Mouse (Mus musculus) stomach, postnatal 0 days (tissue): ENCODE data around the gene Baiap2l2. TPM values are rescaled to one million over a fixed set of nuclear protein-coding genes. Genes with fewer than 3 reads are reported as not detected.

Experiments used
- ATAC-seq: fragments of 200-750 bp; cut with Nextera tagmentation; 2 replicates; pipeline ENCODE4 v1.8.0; 2017; ENCODE audit not compliant: low FRiP score, low TSS enrichment
- DNase-seq: peaks from one replicate; pipeline ENCODE4 v3.0.0-alpha.2; 2016; ENCODE audit warnings: low spot score
- H3K27ac ChIP-seq: fragments of 300-500 bp; sonication (generic); replicated peaks from 2 replicates; pipeline ENCODE4 v1.5.1; 2014; ENCODE audit warnings: mild to moderate bottlenecking, control low read depth
- H3K27me3 ChIP-seq: fragments of 300-500 bp; sonication (generic); 2 replicates; pipeline ENCODE4 v1.6.1; 2014; ENCODE audit warnings: low read length; ENCODE audit not compliant: control insufficient read depth, insufficient read depth
- H3K36me3 ChIP-seq: fragments of 300-500 bp; sonication (generic); 2 replicates; pipeline ENCODE4 v1.6.1; 2014; ENCODE audit warnings: low read length, mixed read lengths; ENCODE audit not compliant: control insufficient read depth, insufficient read depth
- H3K4me1 ChIP-seq: fragments of 300-500 bp; sonication (generic); replicated peaks from 2 replicates; pipeline ENCODE4 v1.6.1; 2014; ENCODE audit warnings: antibody characterized with exemption; ENCODE audit not compliant: control insufficient read depth, insufficient read depth
- H3K4me2 ChIP-seq: fragments of 300-500 bp; sonication (generic); replicated peaks from 2 replicates; pipeline ENCODE4 v1.6.1; 2014; ENCODE audit warnings: low read depth, mild to moderate bottlenecking, control low read depth, moderate library complexity
- H3K4me3 ChIP-seq: fragments of 300-500 bp; sonication (generic); 2 replicates; pipeline ENCODE4 v1.5.1; 2014; ENCODE audit warnings: low read depth, low read length, control low read depth
- H3K9ac ChIP-seq: fragments of 300-500 bp; sonication (generic); 2 replicates; pipeline ENCODE4 v1.6.1; 2014; ENCODE audit warnings: mild to moderate bottlenecking, low read length, control low read depth, mixed read lengths
- H3K9me3 ChIP-seq: fragments of 300-500 bp; sonication (generic); 2 replicates; pipeline ENCODE4 v1.6.1; 2016; ENCODE audit warnings: low read length; ENCODE audit not compliant: control insufficient read depth
- CTCF ChIP-seq: IDR thresholded peaks from 2 replicates; pipeline ENCODE4 v1.5.1; 2016; ENCODE audit warnings: antibody characterized with exemption, low read depth, mild to moderate bottlenecking, moderate library complexity
- EP300 ChIP-seq: optimal IDR thresholded peaks from 2 replicates; pipeline ENCODE3; 2016; ENCODE audit warnings: antibody characterized with exemption
- WGBS: fragments of 180-500 bp; shearing (Covaris S2); extraction: QIAGEN DNeasy Blood & Tissue Kit; methylation state at CpG from one replicate; pipeline ENCODE4 v1.1.7; 2014; 5-methylcytosine and 5-hydroxymethylcytosine counted together
- polyA plus RNA-seq: library from polyadenylated mRNA; unstranded; fragments of >200 nt; fragmentation: Nextera tagmentation; extraction: Ambion mirVana; gene quantifications from 2 replicates; pipeline ENCODE4 v1.2.1, GENCODE M21; 2015

Gene Baiap2l2
- polyA plus RNA-seq, 1 experiment from 2014 or later, result 4.9 TPM

DNA sequence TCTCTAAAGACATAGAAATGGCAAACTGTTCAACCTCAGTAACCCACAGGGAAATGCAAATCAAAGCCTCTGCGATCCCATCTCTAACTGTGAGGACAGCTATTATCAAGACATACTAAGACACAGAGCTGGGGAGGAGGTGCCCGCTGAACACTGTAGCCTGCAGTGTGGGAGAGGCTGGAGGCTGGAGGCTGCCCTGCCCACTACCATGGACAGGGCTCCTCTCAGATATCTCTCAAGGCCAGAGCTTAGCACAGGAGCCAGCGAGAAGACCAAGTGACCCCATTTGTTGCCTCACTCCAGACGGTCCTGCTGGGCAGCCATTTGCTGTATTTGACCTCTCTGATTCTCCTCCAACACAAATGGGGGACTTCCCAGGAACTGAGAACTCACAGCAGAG, 22.5 kb upstream of the Baiap2l2 start:
- H3K4me3 ChIP-seq, result no peak overlapping the region
- DNase-seq (no peak), ATAC-seq (no peak)
- no peak overlapping the region for H3K9ac ChIP-seq
- H3K27me3 ChIP-seq, result no peaks in the 10 kb centered on the region
- TF ChIP-seq EP300, result no peak
- no peak for TF ChIP-seq CTCF
- 55% methylated on average over 4 of the region's 4 CpGs for WGBS
- no peaks in the 10 kb centered on the region for H3K9me3 ChIP-seq
- H3K4me2 ChIP-seq, result no peak overlapping the region
- no peaks in the 10 kb centered on the region; the same call in 1 of the 2 replicates for H3K36me3 ChIP-seq
- H3K27ac ChIP-seq, result no peak overlapping the region
- H3K4me1 ChIP-seq, result no peaks in the 10 kb centered on the region

DNA sequence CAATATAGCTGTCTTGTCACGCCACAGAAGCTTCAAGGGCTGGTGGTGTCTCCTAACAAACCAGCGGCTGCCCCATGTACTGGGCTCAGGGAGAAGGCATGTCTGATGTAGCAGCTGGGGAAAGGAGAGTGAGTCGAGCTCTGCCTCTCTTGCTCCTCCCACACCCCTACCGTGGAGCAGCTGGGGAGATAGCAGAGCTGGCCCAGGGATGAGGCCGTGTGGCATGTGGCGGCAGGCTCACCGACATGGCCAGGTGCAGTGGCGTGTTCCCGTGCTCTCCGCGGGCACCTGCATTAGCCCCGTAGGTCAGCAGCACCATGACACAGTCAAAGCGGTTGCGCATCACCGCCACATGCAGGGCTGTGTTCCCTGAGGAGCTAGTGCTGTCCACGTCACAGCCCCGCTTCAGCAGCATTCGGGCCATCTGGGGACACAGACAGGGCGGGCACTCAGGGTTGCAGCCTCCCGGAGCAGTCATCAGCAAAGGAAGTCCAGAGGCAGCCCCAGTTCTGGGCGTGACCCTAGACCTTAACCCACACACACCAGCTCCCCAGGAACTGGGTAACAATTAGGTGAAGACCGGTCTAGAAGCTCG, 20.8 kb upstream of the Baiap2l2 start:
- Histone ChIP-seq H3K4me3 (no peak overlapping the region), H3K9me3 (no peaks in the 10 kb centered on the region), H3K27ac (no peak overlapping the region), H3K36me3 (no peaks in the 10 kb centered on the region; the same call in 1 of the 2 replicates), H3K4me1 (no peaks in the 10 kb centered on the region), H3K4me2 (no peak overlapping the region), H3K9ac (no peak overlapping the region), H3K27me3 (no peaks in the 10 kb centered on the region)
- no peak for ATAC-seq
- no peak for TF ChIP-seq EP300
- no peak for TF ChIP-seq CTCF
- whole genome bisulfite sequencing, result 75% methylated on average over 23 of the region's 23 CpGs
- DNase-seq, result no peak

- Histone ChIP-seq H3K9ac (no peak overlapping the region), H3K4me2 (no peak overlapping the region), H3K27ac (no peak overlapping the region), H3K4me1 (no peaks in the 10 kb centered on the region), H3K27me3 (no peaks in the 10 kb centered on the region), H3K36me3 (peaks cover 3% of the 10 kb centered on the region), H3K4me3 (no peak overlapping the region), H3K9me3 (no peaks in the 10 kb centered on the region)
- ATAC-seq (no peak), DNase-seq (no peak)
- TF ChIP-seq EP300, result no peak
- TF ChIP-seq CTCF, result no peak
- 52% methylated on average over 3 of the region's 5 CpGs for WGBS
These were observed 19.5 kb upstream of the Baiap2l2 start for GRCm38 (mm10) chr15:79304832-79305231.

- WGBS, result 87% methylated on average over 8 of the region's 8 CpGs
- H3K36me3 ChIP-seq, result peaks cover 3% of the 10 kb centered on the region
- DNase-seq (no peak), ATAC-seq (no peak)
- no peaks in the 10 kb centered on the region for H3K27me3 ChIP-seq
- H3K4me1 ChIP-seq, result no peaks in the 10 kb centered on the region; the same call in 1 of the 2 replicates
- no peaks in the 10 kb centered on the region for H3K9me3 ChIP-seq
- H3K9ac ChIP-seq, result no peak overlapping the region
- no peak overlapping the region for H3K27ac ChIP-seq
- no peak for TF ChIP-seq EP300
- TF ChIP-seq CTCF, result no peak
- H3K4me3 ChIP-seq, result no peak overlapping the region
- no peak overlapping the region for H3K4me2 ChIP-seq
These were observed 18.4 kb upstream of the Baiap2l2 start for GRCm38 (mm10) chr15:79303725-79304124.

DNA sequence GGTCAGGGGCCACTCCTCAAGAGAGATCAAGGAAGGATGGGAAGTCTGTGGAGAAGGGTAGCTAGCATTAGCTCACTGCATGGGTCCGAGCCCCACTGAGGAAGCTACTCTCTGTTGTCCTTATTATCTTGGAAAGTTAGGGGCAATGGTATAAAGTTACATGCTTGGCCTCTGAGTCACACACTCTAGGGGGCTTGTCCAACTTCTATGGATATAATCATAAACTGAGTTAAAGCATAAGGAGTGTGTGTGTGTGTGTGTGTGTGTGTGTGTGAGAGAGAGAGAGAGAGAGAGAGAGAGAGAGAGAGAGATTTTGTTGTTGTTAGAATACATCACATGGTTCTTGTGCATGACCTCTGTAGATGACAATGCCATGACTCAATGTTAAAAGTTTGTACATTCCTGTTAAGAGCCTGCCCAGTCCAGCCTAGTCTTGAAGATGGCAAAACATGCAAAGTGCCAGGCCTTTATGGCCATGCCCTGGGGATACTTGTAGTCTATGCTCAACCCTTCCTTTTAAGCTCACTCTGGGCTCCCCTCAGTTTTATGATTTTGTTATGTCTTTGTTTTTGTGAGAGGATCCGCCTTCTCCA, 14.3 kb upstream of the Baiap2l2 start:
- H3K27ac ChIP-seq, result no peak overlapping the region
- H3K36me3 ChIP-seq, result peaks cover 3% of the 10 kb centered on the region
- no peak overlapping the region for H3K4me2 ChIP-seq
- no peak for TF ChIP-seq CTCF
- TF ChIP-seq EP300, result no peak
- H3K9me3 ChIP-seq, result no peaks in the 10 kb centered on the region
- no peaks in the 10 kb centered on the region for H3K27me3 ChIP-seq
- ATAC-seq (no peak; the same call in 1 of the 2 replicates), DNase-seq (no peak)
- H3K4me1 ChIP-seq, result no peaks in the 10 kb centered on the region; the same call in 1 of the 2 replicates
- no peak overlapping the region for H3K9ac ChIP-seq
- WGBS, result 74% methylated on average over 2 of the region's 2 CpGs
- H3K4me3 ChIP-seq, result no peak overlapping the region

GRCm38 (mm10) chr15:79298553-79298952, 13.2 kb upstream of the Baiap2l2 start:
- peaks cover 3% of the 10 kb centered on the region for H3K36me3 ChIP-seq
- H3K27me3 ChIP-seq, result no peaks in the 10 kb centered on the region
- no peak overlapping the region for H3K27ac ChIP-seq
- DNase-seq, result no peak
- no peaks in the 10 kb centered on the region for H3K9me3 ChIP-seq
- TF ChIP-seq CTCF, result no peak
- TF ChIP-seq EP300, result no peak
- no peak overlapping the region for H3K9ac ChIP-seq
- peak; percentile 22; the same call in 1 of the 2 replicates for ATAC-seq
- H3K4me3 ChIP-seq, result no peak overlapping the region
- no peak overlapping the region for H3K4me2 ChIP-seq
- no peaks in the 10 kb centered on the region; the same call in 1 of the 2 replicates for H3K4me1 ChIP-seq
- WGBS, result 69% methylated on average over 6 of the region's 6 CpGs
